Mouse (Mus musculus) lung, embryonic 14.5 days (tissue): Measurements from ENCODE around the gene Gm49405. TPM values are rescaled to one million over a fixed set of nuclear protein-coding genes. Genes with fewer than 3 reads are reported as not detected.

Experiments used
- ATAC-seq: fragments of 200-750 bp; cut with Nextera tagmentation; 2 replicates; pipeline ENCODE4 v1.8.0; 2017; ENCODE audit warnings: mild to moderate bottlenecking, moderate TSS enrichment, moderate library complexity; ENCODE audit not compliant: insufficient read depth
- DNase-seq: peaks from one replicate; pipeline ENCODE4 v3.0.0-alpha.2; 2015
- H3K27ac ChIP-seq: fragments of 300-500 bp; sonication (generic); 2 replicates; pipeline ENCODE4 v1.5.1; 2014; ENCODE audit warnings: low read depth, mild to moderate bottlenecking, moderate library complexity
- H3K27me3 ChIP-seq: fragments of 300-500 bp; sonication (generic); 2 replicates; pipeline ENCODE4 v1.6.1; 2014; ENCODE audit warnings: low read length, control low read depth; ENCODE audit not compliant: insufficient read depth
- H3K36me3 ChIP-seq: fragments of 300-500 bp; sonication (generic); 2 replicates; pipeline ENCODE4 v1.6.1; 2014; ENCODE audit warnings: control low read depth; ENCODE audit not compliant: insufficient read depth
- H3K4me1 ChIP-seq: fragments of 300-500 bp; sonication (generic); 2 replicates; pipeline ENCODE4 v1.6.1; 2014; ENCODE audit warnings: antibody characterized with exemption, control low read depth; ENCODE audit not compliant: insufficient read depth
- H3K4me2 ChIP-seq: fragments of 300-500 bp; sonication (generic); 2 replicates; pipeline ENCODE4 v1.6.1; 2014; ENCODE audit warnings: mild to moderate bottlenecking
- H3K4me3 ChIP-seq: fragments of 300-500 bp; sonication (generic); 2 replicates; pipeline ENCODE4 v1.5.1; 2014; ENCODE audit warnings: low read depth, low read length
- H3K9ac ChIP-seq: fragments of 300-500 bp; sonication (generic); 2 replicates; pipeline ENCODE4 v1.6.1; 2014
- H3K9me3 ChIP-seq: fragments of 300-500 bp; sonication (generic); 2 replicates; pipeline ENCODE4 v1.6.1; 2016; ENCODE audit warnings: low read depth, low read length, control low read depth
- CTCF ChIP-seq: IDR thresholded peaks from 2 replicates; pipeline ENCODE4 v1.5.1; 2016; ENCODE audit warnings: antibody characterized with exemption, low read depth
- WGBS: fragments of 180-500 bp; shearing (Covaris S2); extraction: QIAGEN DNeasy Blood & Tissue Kit; methylation state at CpG from one replicate; pipeline ENCODE4 v1.1.7; 2014; 5-methylcytosine and 5-hydroxymethylcytosine counted together
- polyA plus RNA-seq: library from polyadenylated mRNA; unstranded; fragments of >200 nt; fragmentation: Nextera tagmentation; extraction: Ambion mirVana; gene quantifications from 2 replicates; pipeline ENCODE4 v1.2.1, GENCODE M21; 2014

The Gm49405 gene
- polyA plus RNA-seq, 1 experiment from 2014 or later: 2.3 TPM

DNA sequence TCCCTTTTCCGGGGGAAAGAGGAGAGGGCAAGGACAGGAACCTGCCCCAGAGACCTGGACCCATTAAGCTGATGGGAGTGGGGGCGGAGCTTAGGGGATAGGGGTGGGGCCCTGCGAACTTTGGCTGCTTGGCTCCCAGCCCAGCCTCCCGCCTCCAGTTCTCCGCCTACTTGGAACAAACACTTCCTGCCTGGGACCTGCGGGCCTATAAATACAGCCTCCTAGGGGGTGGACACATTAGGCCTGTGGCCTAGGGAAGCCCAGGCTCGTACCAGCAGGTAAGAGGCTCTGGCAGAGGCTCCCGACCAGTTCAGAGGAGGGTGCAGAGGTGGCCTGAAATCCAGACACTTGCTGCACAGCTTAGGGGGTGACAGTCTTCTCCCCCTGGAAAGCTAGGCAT is 14.1 kb upstream of the Gm49405 start, which contains the start of gene Acy3:
Gene Acy3, plus strand, starts transcription at position 237 of the 400 bp plus-strand sequence.
- TF ChIP-seq CTCF: no peak
- H3K4me1 ChIP-seq: 0 out of 2 replicates have a peak, but pooled peaks cover 7% of the 10 kb centered on the region
- WGBS: 4% methylated on average over 8 of the region's 8 CpGs

DNA sequence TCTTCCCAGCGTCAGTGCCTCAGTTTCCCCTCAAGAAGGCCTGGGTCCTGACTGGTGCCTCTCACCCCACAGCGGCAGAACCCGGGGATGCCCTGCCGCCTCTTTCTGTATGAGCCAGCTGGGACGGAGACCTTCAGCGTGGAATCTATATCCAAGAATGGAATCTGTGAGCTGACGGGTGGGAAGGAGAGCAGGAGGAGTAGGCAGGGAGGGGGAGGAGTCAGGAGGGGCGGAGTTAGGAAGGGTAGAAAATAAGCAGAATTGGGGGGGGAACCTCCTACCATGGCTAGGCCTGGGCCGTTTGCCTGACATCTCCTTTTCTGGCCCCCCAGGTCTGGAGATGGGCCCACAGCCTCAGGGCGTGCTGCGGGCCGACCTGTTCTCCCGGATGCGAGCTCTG is 12.4 kb upstream of the Gm49405 start:
- Histone ChIP-seq H3K36me3 (no peaks in the 10 kb centered on the region), H3K9me3 (no peaks in the 10 kb centered on the region), H3K27ac (no peak overlapping the region), H3K27me3 (no peaks in the 10 kb centered on the region), H3K4me3 (no peak overlapping the region), H3K9ac (no peak overlapping the region), H3K4me1 (0 out of 2 replicates have a peak, but pooled peaks cover 7% of the 10 kb centered on the region), H3K4me2 (no peak overlapping the region)
- no peak for DNase-seq
- 78% methylated on average over 14 of the region's 14 CpGs for WGBS
- ATAC-seq: no peak
- TF ChIP-seq CTCF: no peak

More for the DNA sequence above, 14.1 kb upstream of the Gm49405 start, which contains the start of gene Acy3:
- Histone ChIP-seq H3K36me3 (no peaks in the 10 kb centered on the region), H3K27ac (peak within 1 kb of the TSS; percentile 74; the same call in 1 of the 2 replicates), H3K9me3 (no peaks in the 10 kb centered on the region), H3K9ac (peak within 1 kb of the TSS; percentile 0; the same call in 1 of the 2 replicates), H3K27me3 (no peaks in the 10 kb centered on the region), H3K4me3 (no peak within 1 kb of the TSS), H3K4me2 (peak within 1 kb of the TSS; percentile 24)
- ATAC-seq (peak; percentile 85), DNase-seq (peak; percentile 90)

- peak; percentile 15 for DNase-seq
- no peaks in the 10 kb centered on the region for H3K27me3 ChIP-seq
- H3K36me3 ChIP-seq: no peaks in the 10 kb centered on the region
- no peaks in the 10 kb centered on the region for H3K9me3 ChIP-seq
- 84% methylated on average over 4 of the region's 4 CpGs for WGBS
- no peak overlapping the region for H3K4me2 ChIP-seq
- 0 out of 2 replicates have a peak, but pooled peaks cover 7% of the 10 kb centered on the region for H3K4me1 ChIP-seq
- H3K4me3 ChIP-seq: no peak overlapping the region
- no peak overlapping the region for H3K9ac ChIP-seq
- peak; percentile 45 for TF ChIP-seq CTCF
- H3K27ac ChIP-seq: no peak overlapping the region
- no peak for ATAC-seq
These were observed 11.7 kb upstream of the Gm49405 start for GRCm38 (mm10) chr19:3988750-3989149.

GRCm38 (mm10) chr19:3990804-3991203 is 9.6 kb upstream of the Gm49405 start:
- H3K4me2 ChIP-seq: no peak overlapping the region
- ATAC-seq (no peak), DNase-seq (no peak)
- H3K27ac ChIP-seq: no peak overlapping the region
- 0 out of 2 replicates have a peak, but pooled peaks cover 5% of the 10 kb centered on the region for H3K4me1 ChIP-seq
- H3K27me3 ChIP-seq: no peaks in the 10 kb centered on the region
- no peaks in the 10 kb centered on the region for H3K9me3 ChIP-seq
- no peak for TF ChIP-seq CTCF
- H3K36me3 ChIP-seq: no peaks in the 10 kb centered on the region
- no peak overlapping the region for H3K4me3 ChIP-seq
- WGBS: 23% methylated on average over 6 of the region's 6 CpGs
- no peak overlapping the region for H3K9ac ChIP-seq

GRCm38 (mm10) chr19:3991562-3991961 is 8.9 kb upstream of the Gm49405 start:
- Histone ChIP-seq H3K4me2 (no peak overlapping the region), H3K9me3 (no peaks in the 10 kb centered on the region), H3K9ac (no peak overlapping the region), H3K4me1 (0 out of 2 replicates have a peak, but pooled peaks cover 4% of the 10 kb centered on the region), H3K4me3 (no peak overlapping the region), H3K27ac (no peak overlapping the region), H3K36me3 (no peaks in the 10 kb centered on the region), H3K27me3 (no peaks in the 10 kb centered on the region)
- 94% methylated on average over 3 of the region's 3 CpGs for WGBS
- DNase-seq (no peak), ATAC-seq (no peak)
- TF ChIP-seq CTCF: no peak

GRCm38 (mm10) chr19:3991966-3992365 is 8.5 kb upstream of the Gm49405 start:
- H3K36me3 ChIP-seq: no peaks in the 10 kb centered on the region
- H3K4me2 ChIP-seq: no peak overlapping the region
- H3K9me3 ChIP-seq: no peaks in the 10 kb centered on the region
- H3K4me3 ChIP-seq: no peak overlapping the region
- no peak overlapping the region for H3K9ac ChIP-seq
- no peaks in the 10 kb centered on the region for H3K27me3 ChIP-seq
- 0 out of 2 replicates have a peak, but pooled peaks cover under 1% of the 10 kb centered on the region for H3K4me1 ChIP-seq
- WGBS: 82% methylated on average over 3 of the region's 3 CpGs
- H3K27ac ChIP-seq: no peak overlapping the region
- no peak for DNase-seq
- ATAC-seq: no peak
- TF ChIP-seq CTCF: no peak

DNA sequence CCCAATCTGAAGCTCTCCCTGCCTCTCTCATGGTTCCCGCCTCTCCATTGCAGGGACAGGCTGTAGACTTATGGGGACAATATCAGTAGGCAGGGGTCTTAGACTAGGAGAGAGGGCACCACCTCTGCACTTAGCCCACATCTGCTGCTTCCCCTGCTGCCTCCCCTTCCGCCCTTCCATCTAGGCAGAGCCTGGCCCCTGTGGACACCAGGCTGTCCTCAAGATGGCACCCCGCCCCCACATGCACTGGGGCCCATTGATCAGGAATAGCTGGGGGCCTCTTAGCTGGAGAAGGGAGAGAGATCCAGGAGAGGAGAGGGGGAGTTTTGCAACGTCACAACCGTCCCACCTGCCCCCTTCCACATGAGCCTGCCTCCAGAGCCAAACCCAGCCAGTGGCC is 8.0 kb upstream of the Gm49405 start, which contains the start of gene Tbx10:
Gene Tbx10, plus strand, starts transcription at position 337 of the 400 bp plus-strand sequence.
- H3K9ac ChIP-seq: no peak within 1 kb of the TSS; the same call in 1 of the 2 replicates
- no peaks in the 10 kb centered on the region for H3K27me3 ChIP-seq
- no peak for ATAC-seq
- DNase-seq: no peak
- H3K4me1 ChIP-seq: no peaks in the 10 kb centered on the region
- TF ChIP-seq CTCF: no peak
- H3K4me3 ChIP-seq: no peak within 1 kb of the TSS
- H3K36me3 ChIP-seq: no peaks in the 10 kb centered on the region
- WGBS: 50% methylated on average over 5 of the region's 5 CpGs
- H3K4me2 ChIP-seq: no peak within 1 kb of the TSS
- no peaks in the 10 kb centered on the region for H3K9me3 ChIP-seq
- no peak within 1 kb of the TSS for H3K27ac ChIP-seq
